Mouse (Mus musculus): ENCODE measurements around the gene Fkbpl.

The Fkbpl gene

GRCm38 (mm10) chr17:34646906-34647787 lies 2.6 kb downstream of the Fkbpl start, which contains the start of gene Atf6b:
Gene Atf6b (plus strand): TSS chr17:34647146.
- no peaks in the 10 kb centered on the region for H3K9me3 ChIP-seq (ENCODE audit: low read length)

GRCm38 (mm10) chr17:34648141-34648890 lies 3.8 kb downstream of the Fkbpl start:
- no peaks in the 10 kb centered on the region for H3K27me3 ChIP-seq (ENCODE audit: insufficient read depth, low read length)
- peak overlapping the region; percentile 100 for H3K4me3 ChIP-seq (replicated peaks; ENCODE audit: low read length)
- H3K9me3 ChIP-seq (ENCODE audit: low read length) = no peaks in the 10 kb centered on the region
- peaks cover 67% of the 10 kb centered on the region for H3K4me1 ChIP-seq (replicated peaks; ENCODE audit: low read depth, low read length)
- H3K36me3 ChIP-seq (ENCODE audit: insufficient read depth, low read length) = peaks cover 58% of the 10 kb centered on the region
- TF ChIP-seq POU5F1 (IDR thresholded peaks at IDR 0.05; ENCODE audit: borderline replicate concordance, low read length) = no peak
- TF ChIP-seq CTCF (conservative IDR thresholded peaks at IDR 0.05; ENCODE audit: low read length) = no peak
- TF ChIP-seq NANOG (IDR thresholded peaks at IDR 0.05; ENCODE audit: borderline replicate concordance, low read length) = no peak

More at GRCm38 (mm10) chr17:34646906-34647787, 2.6 kb downstream of the Fkbpl start, which contains the start of gene Atf6b:
- Histone ChIP-seq H3K36me3 (ENCODE audit: insufficient read depth, low read length) (peaks cover 46% of the 10 kb centered on the region), H3K4me1 (replicated peaks; ENCODE audit: low read depth, low read length) (peaks cover 61% of the 10 kb centered on the region), H3K4me3 (replicated peaks; ENCODE audit: low read length) (peak within 1 kb of the TSS; percentile 100), H3K27me3 (ENCODE audit: insufficient read depth, low read length) (no peaks in the 10 kb centered on the region)
- TF ChIP-seq NANOG (IDR thresholded peaks at IDR 0.05; ENCODE audit: borderline replicate concordance, low read length) (no peak), POU5F1 (IDR thresholded peaks at IDR 0.05; ENCODE audit: borderline replicate concordance, low read length) (no peak), CTCF (conservative IDR thresholded peaks at IDR 0.05; ENCODE audit: low read length) (no peak)

- Histone ChIP-seq H3K4me3 (replicated peaks; ENCODE audit: low read length) (no peak overlapping the region), H3K27me3 (ENCODE audit: insufficient read depth, low read length) (no peaks in the 10 kb centered on the region), H3K36me3 (ENCODE audit: insufficient read depth, low read length) (peaks cover 68% of the 10 kb centered on the region), H3K4me1 (replicated peaks; ENCODE audit: low read depth, low read length) (peaks cover 70% of the 10 kb centered on the region), H3K9me3 (ENCODE audit: low read length) (no peaks in the 10 kb centered on the region)
- TF ChIP-seq POU5F1 (IDR thresholded peaks at IDR 0.05; ENCODE audit: borderline replicate concordance, low read length) (no peak), CTCF (conservative IDR thresholded peaks at IDR 0.05; ENCODE audit: low read length) (no peak), NANOG (IDR thresholded peaks at IDR 0.05; ENCODE audit: borderline replicate concordance, low read length) (no peak)
These were observed 4.7 kb downstream of the Fkbpl start for GRCm38 (mm10) chr17:34649106-34649864.

GRCm38 (mm10) chr17:34650781-34651180 lies 6.2 kb downstream of the Fkbpl start:
- peaks cover 78% of the 10 kb centered on the region for H3K36me3 ChIP-seq (ENCODE audit: insufficient read depth, low read length)
- TF ChIP-seq CTCF (conservative IDR thresholded peaks at IDR 0.05; ENCODE audit: low read length) (no peak), POU5F1 (IDR thresholded peaks at IDR 0.05; ENCODE audit: borderline replicate concordance, low read length) (no peak), NANOG (IDR thresholded peaks at IDR 0.05; ENCODE audit: borderline replicate concordance, low read length) (no peak)
- H3K9me3 ChIP-seq (ENCODE audit: low read length) = no peaks in the 10 kb centered on the region
- H3K4me3 ChIP-seq (replicated peaks; ENCODE audit: low read length) = no peak overlapping the region
- peaks cover 71% of the 10 kb centered on the region for H3K4me1 ChIP-seq (replicated peaks; ENCODE audit: low read depth, low read length)
- H3K27me3 ChIP-seq (ENCODE audit: insufficient read depth, low read length) = no peaks in the 10 kb centered on the region

GRCm38 (mm10) chr17:34651507-34652221 lies 7.1 kb downstream of the Fkbpl start:
- H3K36me3 ChIP-seq (ENCODE audit: insufficient read depth, low read length) = peaks cover 82% of the 10 kb centered on the region
- peaks cover 71% of the 10 kb centered on the region for H3K4me1 ChIP-seq (replicated peaks; ENCODE audit: low read depth, low read length)
- H3K4me3 ChIP-seq (replicated peaks; ENCODE audit: low read length) = no peak overlapping the region
- H3K9me3 ChIP-seq (ENCODE audit: low read length) = no peaks in the 10 kb centered on the region
- no peaks in the 10 kb centered on the region for H3K27me3 ChIP-seq (ENCODE audit: insufficient read depth, low read length)
- TF ChIP-seq NANOG (IDR thresholded peaks at IDR 0.05; ENCODE audit: borderline replicate concordance, low read length) (no peak), CTCF (conservative IDR thresholded peaks at IDR 0.05; ENCODE audit: low read length) (0 out of 2 replicates have a peak, but pooled peaks have one; percentile 2), POU5F1 (IDR thresholded peaks at IDR 0.05; ENCODE audit: borderline replicate concordance, low read length) (no peak)

- H3K9me3 ChIP-seq (ENCODE audit: low read length) = no peaks in the 10 kb centered on the region
- no peak for TF ChIP-seq CTCF (conservative IDR thresholded peaks at IDR 0.05; ENCODE audit: low read length)
- TF ChIP-seq POU5F1 (IDR thresholded peaks at IDR 0.05; ENCODE audit: borderline replicate concordance, low read length) = no peak
- TF ChIP-seq NANOG (IDR thresholded peaks at IDR 0.05; ENCODE audit: borderline replicate concordance, low read length) = no peak
- H3K4me1 ChIP-seq (replicated peaks; ENCODE audit: low read depth, low read length) = peaks cover 76% of the 10 kb centered on the region
- no peak overlapping the region for H3K4me3 ChIP-seq (replicated peaks; ENCODE audit: low read length)
- H3K27me3 ChIP-seq (ENCODE audit: insufficient read depth, low read length) = no peaks in the 10 kb centered on the region
- peaks cover 82% of the 10 kb centered on the region for H3K36me3 ChIP-seq (ENCODE audit: insufficient read depth, low read length)
These were observed 8.0 kb downstream of the Fkbpl start for GRCm38 (mm10) chr17:34652546-34652945.

GRCm38 (mm10) chr17:34652985-34653384 lies 8.4 kb downstream of the Fkbpl start:
- H3K4me3 ChIP-seq (replicated peaks; ENCODE audit: low read length) = no peak overlapping the region
- H3K4me1 ChIP-seq (replicated peaks; ENCODE audit: low read depth, low read length) = peaks cover 72% of the 10 kb centered on the region
- TF ChIP-seq POU5F1 (IDR thresholded peaks at IDR 0.05; ENCODE audit: borderline replicate concordance, low read length) = no peak
- no peak for TF ChIP-seq NANOG (IDR thresholded peaks at IDR 0.05; ENCODE audit: borderline replicate concordance, low read length)
- no peak for TF ChIP-seq CTCF (conservative IDR thresholded peaks at IDR 0.05; ENCODE audit: low read length)
- no peaks in the 10 kb centered on the region for H3K9me3 ChIP-seq (ENCODE audit: low read length)
- no peaks in the 10 kb centered on the region for H3K27me3 ChIP-seq (ENCODE audit: insufficient read depth, low read length)
- H3K36me3 ChIP-seq (ENCODE audit: insufficient read depth, low read length) = peaks cover 81% of the 10 kb centered on the region

All from E14TG2a.4 (cell line).